Mouse (Mus musculus) hindbrain, embryonic 14.5 days (tissue): ENCODE results near the gene Ptafr. TPM values are rescaled to one million over a fixed set of nuclear protein-coding genes. Genes with fewer than 3 reads are reported as not detected.

ENCODE experiments used
- ATAC-seq: fragments of 200-750 bp; cut with Nextera tagmentation; 2 replicates; pipeline ENCODE4 v1.8.0; 2017; ENCODE audit warnings: moderate number of reproducible peaks, mild to moderate bottlenecking, moderate TSS enrichment, moderate library complexity; ENCODE audit not compliant: low FRiP score
- DNase-seq: peaks from one replicate; pipeline ENCODE4 v3.0.0-alpha.2; 2015; ENCODE audit warnings: low spot score
- H3K27ac ChIP-seq: fragments of 300-500 bp; sonication (generic); 2 replicates; pipeline ENCODE4 v1.5.1; 2014; ENCODE audit warnings: mild to moderate bottlenecking, moderate library complexity
- H3K27me3 ChIP-seq: fragments of 300-500 bp; sonication (generic); 2 replicates; pipeline ENCODE4 v1.6.1; 2014; ENCODE audit warnings: mild to moderate bottlenecking, low read length, mixed read lengths; ENCODE audit not compliant: control insufficient read depth, insufficient read depth
- H3K36me3 ChIP-seq: fragments of 300-500 bp; sonication (generic); replicated peaks from 2 replicates; pipeline ENCODE4 v1.6.1; 2014; ENCODE audit not compliant: control insufficient read depth, insufficient read depth
- H3K4me1 ChIP-seq: fragments of 300-500 bp; sonication (generic); replicated peaks from 2 replicates; pipeline ENCODE4 v1.6.1; 2014; ENCODE audit warnings: antibody characterized with exemption, low read length, mixed read lengths; ENCODE audit not compliant: control insufficient read depth, insufficient read depth
- H3K4me2 ChIP-seq: fragments of 300-500 bp; sonication (generic); replicated peaks from 2 replicates; pipeline ENCODE4 v1.6.1; 2014; ENCODE audit warnings: mild to moderate bottlenecking, moderate library complexity
- H3K4me3 ChIP-seq: fragments of 300-500 bp; sonication (generic); replicated peaks from 2 replicates; pipeline ENCODE4 v1.5.1; 2014; ENCODE audit warnings: mild to moderate bottlenecking, low read length
- H3K9ac ChIP-seq: fragments of 300-500 bp; sonication (generic); 2 replicates; pipeline ENCODE4 v1.6.1; 2014
- H3K9me3 ChIP-seq: fragments of 300-500 bp; sonication (generic); 2 replicates; pipeline ENCODE4 v1.6.1; 2016; ENCODE audit warnings: low read length; ENCODE audit not compliant: control insufficient read depth
- WGBS: fragments of 180-500 bp; shearing (Covaris S2); extraction: QIAGEN DNeasy Blood & Tissue Kit; methylation state at CpG from one replicate; pipeline ENCODE4 v1.1.7; 2014; 5-methylcytosine and 5-hydroxymethylcytosine counted together
- polyA plus RNA-seq: library from polyadenylated mRNA; unstranded; fragments of >200 nt; fragmentation: Nextera tagmentation; extraction: Ambion mirVana; gene quantifications from 2 replicates; pipeline ENCODE4 v1.2.1, GENCODE M21; 2014

The Ptafr gene
- polyA plus RNA-seq, 1 experiment from 2014 or later = 0.67 TPM

DNA sequence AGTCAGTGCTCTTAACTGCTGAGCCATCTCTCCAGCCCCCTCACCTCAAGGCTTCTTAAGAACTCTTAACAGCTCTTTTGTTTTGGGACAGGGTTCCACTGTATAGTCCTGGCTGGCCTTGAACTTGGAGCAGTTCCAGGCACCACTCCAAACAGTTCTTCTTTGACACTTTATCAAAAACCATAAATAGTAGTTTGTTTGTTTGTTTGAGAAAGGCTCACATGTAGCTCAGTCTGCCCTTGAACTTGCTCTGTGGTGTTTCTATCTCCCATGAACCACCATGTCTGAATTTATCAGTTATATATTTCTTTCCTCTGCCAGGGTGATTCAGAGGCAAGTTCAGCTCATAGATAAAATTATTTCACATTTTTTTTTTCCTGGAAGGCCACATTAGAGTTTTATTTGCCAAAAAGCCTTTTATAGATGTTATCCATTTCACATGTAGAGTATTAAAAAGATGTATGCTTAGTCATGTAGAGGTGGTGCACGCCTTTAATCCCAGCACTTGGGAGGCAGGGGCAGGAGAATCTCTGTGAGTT lies 11.0 kb downstream of the Ptafr start:
- Histone ChIP-seq H3K27me3 (no peaks in the 10 kb centered on the region), H3K9me3 (no peaks in the 10 kb centered on the region), H3K4me3 (no peak overlapping the region), H3K4me1 (no peaks in the 10 kb centered on the region), H3K4me2 (no peak overlapping the region), H3K27ac (no peak overlapping the region), H3K36me3 (no peaks in the 10 kb centered on the region), H3K9ac (no peak overlapping the region)
- DNase-seq (no peak), ATAC-seq (no peak)
- 85% methylated on average over 1 of the region's 1 CpGs for WGBS

GRCm38 (mm10) chr4:132583781-132584180 lies 19.9 kb downstream of the Ptafr start:
- DNase-seq (no peak), ATAC-seq (no peak)
- WGBS = 64% methylated on average over 3 of the region's 3 CpGs
- Histone ChIP-seq H3K36me3 (no peaks in the 10 kb centered on the region), H3K9me3 (no peaks in the 10 kb centered on the region), H3K4me3 (no peak overlapping the region), H3K4me2 (no peak overlapping the region), H3K9ac (no peak overlapping the region), H3K4me1 (no peaks in the 10 kb centered on the region), H3K27me3 (no peaks in the 10 kb centered on the region), H3K27ac (no peak overlapping the region)

DNA sequence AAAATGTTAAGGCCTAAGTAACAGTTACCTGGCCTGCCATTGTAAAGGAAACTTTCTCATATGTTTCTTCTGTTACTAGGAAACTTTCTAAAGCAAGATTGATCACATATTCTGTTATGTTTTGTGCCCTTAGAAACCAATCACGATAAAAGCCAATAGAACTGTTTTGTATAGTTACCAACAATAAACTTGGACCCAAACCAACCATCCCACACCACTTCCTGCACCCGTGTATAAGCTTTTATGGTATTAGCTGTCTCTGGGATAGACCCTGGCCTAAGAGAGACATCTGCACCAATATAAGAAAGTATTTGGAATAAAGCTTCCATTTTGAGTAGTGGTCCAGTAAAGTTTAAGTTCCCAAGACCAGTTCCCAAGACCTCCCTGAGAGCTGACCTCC lies 21.1 kb downstream of the Ptafr start:
- WGBS = 89% methylated on average over 2 of the region's 2 CpGs
- no peak overlapping the region for H3K4me2 ChIP-seq
- H3K36me3 ChIP-seq = no peaks in the 10 kb centered on the region
- ATAC-seq (no peak), DNase-seq (no peak)
- H3K4me1 ChIP-seq = no peaks in the 10 kb centered on the region
- H3K27me3 ChIP-seq = no peaks in the 10 kb centered on the region
- no peak overlapping the region for H3K4me3 ChIP-seq
- no peak overlapping the region for H3K9ac ChIP-seq
- no peaks in the 10 kb centered on the region for H3K9me3 ChIP-seq
- H3K27ac ChIP-seq = no peak overlapping the region

DNA sequence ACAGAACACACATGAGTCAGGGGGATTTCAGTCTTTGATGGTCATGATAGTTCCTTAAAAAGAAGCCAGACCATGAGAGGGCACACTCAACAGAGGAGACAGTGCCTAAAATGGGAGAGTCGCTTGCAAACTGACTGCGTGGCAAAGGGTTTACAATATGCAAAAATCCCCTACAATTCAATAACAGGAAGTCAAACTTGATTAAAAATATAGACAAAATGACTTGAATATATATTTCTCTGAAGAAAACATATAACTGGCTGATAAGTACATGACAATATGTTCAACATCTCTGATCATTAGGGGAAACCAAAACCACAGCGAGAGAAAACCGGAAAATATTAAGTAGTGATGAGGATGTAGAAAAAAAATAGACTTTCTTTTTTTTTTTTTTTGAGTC lies 22.4 kb downstream of the Ptafr start:
- H3K27me3 ChIP-seq = no peaks in the 10 kb centered on the region
- H3K4me1 ChIP-seq = no peaks in the 10 kb centered on the region
- no peaks in the 10 kb centered on the region for H3K36me3 ChIP-seq
- H3K9me3 ChIP-seq = no peaks in the 10 kb centered on the region
- no peak overlapping the region for H3K4me2 ChIP-seq
- 97% methylated on average over 4 of the region's 4 CpGs for WGBS
- H3K4me3 ChIP-seq = no peak overlapping the region
- no peak overlapping the region for H3K9ac ChIP-seq
- H3K27ac ChIP-seq = no peak overlapping the region
- ATAC-seq (no peak), DNase-seq (no peak)

- Histone ChIP-seq H3K9ac (no peak overlapping the region), H3K9me3 (no peaks in the 10 kb centered on the region), H3K4me3 (no peak overlapping the region), H3K4me1 (no peaks in the 10 kb centered on the region), H3K27ac (no peak overlapping the region), H3K27me3 (no peaks in the 10 kb centered on the region), H3K36me3 (no peaks in the 10 kb centered on the region), H3K4me2 (no peak overlapping the region)
- ATAC-seq = no peak
- WGBS = 85% methylated on average over 3 of the region's 3 CpGs
- DNase-seq = no peak
Measured at GRCm38 (mm10) chr4:132588512-132588911, 24.6 kb downstream of the Ptafr start.

DNA sequence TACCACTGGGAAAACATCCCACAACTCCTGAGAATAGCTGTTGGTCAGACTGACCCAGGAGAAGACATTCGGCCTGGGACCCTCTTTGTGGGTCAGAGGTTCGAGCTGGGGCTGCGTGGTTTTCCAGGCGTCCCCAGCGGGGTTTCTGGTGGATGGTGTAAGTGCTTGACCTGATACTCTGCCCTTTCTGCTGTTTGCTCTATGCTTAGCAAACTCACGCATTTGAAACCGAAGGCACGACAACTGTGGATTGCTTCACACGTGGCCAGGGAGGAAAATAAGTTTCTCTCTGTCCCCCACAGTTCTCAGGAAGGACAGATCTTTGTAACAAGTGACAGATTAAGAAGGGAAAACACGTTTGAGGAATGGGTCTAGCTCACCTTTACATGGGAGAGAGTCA lies 26.8 kb downstream of the Ptafr start:
- Histone ChIP-seq H3K9ac (no peak overlapping the region), H3K4me2 (no peak overlapping the region), H3K27ac (no peak overlapping the region), H3K27me3 (no peaks in the 10 kb centered on the region), H3K36me3 (no peaks in the 10 kb centered on the region), H3K9me3 (no peaks in the 10 kb centered on the region), H3K4me3 (no peak overlapping the region), H3K4me1 (no peaks in the 10 kb centered on the region)
- 83% methylated on average over 10 of the region's 10 CpGs for WGBS
- no peak for ATAC-seq
- DNase-seq = no peak

DNA sequence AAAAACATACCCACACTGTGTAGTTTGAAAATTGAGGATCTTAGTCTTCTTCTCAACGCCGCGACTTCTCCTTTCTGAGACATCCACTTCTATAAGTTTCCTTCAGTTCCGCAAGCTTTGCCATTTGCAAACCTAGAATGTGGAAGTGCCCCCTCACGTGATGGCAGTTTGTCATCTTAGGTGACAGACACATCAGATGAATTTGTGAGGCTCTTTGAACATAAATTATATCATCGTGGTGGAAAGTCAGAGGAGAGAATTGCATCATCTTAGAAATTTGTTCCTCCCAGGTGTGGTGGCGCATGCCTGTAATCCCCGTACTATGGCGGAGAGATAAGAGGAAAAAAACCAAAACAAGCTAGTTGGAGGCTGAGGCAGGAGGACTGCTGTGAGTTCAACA lies 29.1 kb downstream of the Ptafr start:
- no peaks in the 10 kb centered on the region for H3K4me1 ChIP-seq
- WGBS = 95% methylated on average over 9 of the region's 9 CpGs
- H3K36me3 ChIP-seq = no peaks in the 10 kb centered on the region
- H3K4me2 ChIP-seq = no peak overlapping the region
- DNase-seq (no peak), ATAC-seq (no peak)
- H3K4me3 ChIP-seq = no peak overlapping the region
- no peak overlapping the region for H3K27ac ChIP-seq
- no peaks in the 10 kb centered on the region for H3K9me3 ChIP-seq
- no peak overlapping the region for H3K9ac ChIP-seq
- no peaks in the 10 kb centered on the region for H3K27me3 ChIP-seq

- Histone ChIP-seq H3K4me3 (no peak overlapping the region), H3K9me3 (no peaks in the 10 kb centered on the region), H3K27ac (no peak overlapping the region), H3K4me1 (no peaks in the 10 kb centered on the region), H3K27me3 (no peaks in the 10 kb centered on the region), H3K9ac (no peak overlapping the region), H3K36me3 (no peaks in the 10 kb centered on the region), H3K4me2 (no peak overlapping the region)
- no peak for ATAC-seq
- DNase-seq = no peak
- 25% methylated on average over 4 of the region's 4 CpGs for WGBS
Measured at GRCm38 (mm10) chr4:132594191-132594590, 30.3 kb downstream of the Ptafr start.

DNA sequence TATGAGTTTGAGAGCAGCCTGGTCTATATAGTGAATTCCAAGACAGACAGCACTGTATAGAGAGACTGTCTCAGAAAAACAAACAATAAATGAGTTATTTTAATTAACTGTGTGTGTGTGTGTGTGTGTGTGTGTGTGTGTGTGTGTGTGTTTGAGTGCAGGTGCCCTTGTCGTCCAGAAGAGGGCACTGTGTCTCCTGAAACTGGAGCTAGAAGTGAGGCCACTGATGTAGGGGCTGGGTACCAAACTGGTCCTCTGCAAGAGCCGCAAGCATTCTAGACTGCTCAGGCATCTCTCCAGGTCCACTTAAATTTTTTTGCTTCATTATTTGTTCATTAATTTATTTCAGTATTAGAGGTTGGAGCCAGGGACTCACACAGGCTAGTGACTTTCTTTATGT lies 35.0 kb downstream of the Ptafr start:
- H3K36me3 ChIP-seq = no peaks in the 10 kb centered on the region
- H3K4me2 ChIP-seq = no peak overlapping the region
- 91% methylated on average over 2 of the region's 2 CpGs for WGBS
- no peak for ATAC-seq
- H3K4me1 ChIP-seq = no peaks in the 10 kb centered on the region
- no peak overlapping the region for H3K4me3 ChIP-seq
- no peaks in the 10 kb centered on the region for H3K9me3 ChIP-seq
- no peaks in the 10 kb centered on the region for H3K27me3 ChIP-seq
- no peak for DNase-seq
- H3K9ac ChIP-seq = no peak overlapping the region
- no peak overlapping the region for H3K27ac ChIP-seq

GRCm38 (mm10) chr4:132599764-132600163 lies 35.9 kb downstream of the Ptafr start:
- ATAC-seq = no peak

More at GRCm38 (mm10) chr4:132599764-132600163, 35.9 kb downstream of the Ptafr start:
- Histone ChIP-seq H3K4me2 (no peak overlapping the region), H3K27ac (no peak overlapping the region), H3K9me3 (no peaks in the 10 kb centered on the region), H3K36me3 (no peaks in the 10 kb centered on the region), H3K4me3 (no peak overlapping the region), H3K9ac (no peak overlapping the region), H3K4me1 (no peaks in the 10 kb centered on the region), H3K27me3 (no peaks in the 10 kb centered on the region)
- 97% methylated on average over 3 of the region's 3 CpGs for WGBS
- no peak for DNase-seq
